Mouse (Mus musculus) limb, embryonic 12.5 days (tissue): ENCODE measurements around the gene Rab34. TPM values are rescaled to one million over a fixed set of nuclear protein-coding genes. Genes with fewer than 3 reads are reported as not detected.

Source experiments
- ATAC-seq: fragments of 200-750 bp; cut with Nextera tagmentation; 2 replicates; pipeline ENCODE4 v1.8.0; 2017; ENCODE audit warnings: low read depth, moderate TSS enrichment; ENCODE audit not compliant: insufficient number of reproducible peaks, insufficient read depth, low FRiP score, low TSS enrichment
- H3K27ac ChIP-seq: fragments of 300-500 bp; sonication (generic); 2 replicates; pipeline ENCODE4 v1.5.1; 2016; ENCODE audit warnings: mild to moderate bottlenecking, moderate library complexity
- H3K27me3 ChIP-seq: fragments of 300-500 bp; sonication (generic); 2 replicates; pipeline ENCODE4 v1.6.1; 2016; ENCODE audit warnings: mild to moderate bottlenecking, moderate library complexity
- H3K36me3 ChIP-seq: fragments of 300-500 bp; sonication (generic); 2 replicates; pipeline ENCODE4 v1.6.1; 2016; ENCODE audit warnings: mild to moderate bottlenecking, moderate library complexity
- H3K4me1 ChIP-seq: fragments of 300-500 bp; sonication (generic); replicated peaks from 2 replicates; pipeline ENCODE4 v1.6.1; 2016
- H3K4me2 ChIP-seq: fragments of 300-500 bp; sonication (generic); 2 replicates; pipeline ENCODE4 v1.6.1; 2016; ENCODE audit warnings: mild to moderate bottlenecking, moderate library complexity
- H3K4me3 ChIP-seq: fragments of 300-500 bp; sonication (generic); replicated peaks from 2 replicates; pipeline ENCODE4 v1.5.1; 2016; ENCODE audit warnings: mild to moderate bottlenecking
- H3K9ac ChIP-seq: fragments of 300-500 bp; sonication (generic); replicated peaks from 2 replicates; pipeline ENCODE4 v1.6.1; 2016; ENCODE audit warnings: mild to moderate bottlenecking, moderate library complexity
- H3K9me3 ChIP-seq: fragments of 300-500 bp; sonication (generic); 2 replicates; pipeline ENCODE4 v1.6.1; 2016; ENCODE audit warnings: mild to moderate bottlenecking, moderate library complexity
- WGBS: fragments of 180-500 bp; shearing (Covaris S2); methylation state at CpG from one replicate; pipeline ENCODE4 v1.1.7; 2016; 5-methylcytosine and 5-hydroxymethylcytosine counted together
- polyA plus RNA-seq: library from polyadenylated mRNA; unstranded; fragments of >200 nt; fragmentation: Nextera tagmentation; extraction: Ambion mirVana; gene quantifications from 2 replicates; pipeline ENCODE4 v1.2.1, GENCODE M21; 2016

Gene Rab34
- polyA plus RNA-seq, 1 experiment from 2014 or later: 157 TPM

DNA sequence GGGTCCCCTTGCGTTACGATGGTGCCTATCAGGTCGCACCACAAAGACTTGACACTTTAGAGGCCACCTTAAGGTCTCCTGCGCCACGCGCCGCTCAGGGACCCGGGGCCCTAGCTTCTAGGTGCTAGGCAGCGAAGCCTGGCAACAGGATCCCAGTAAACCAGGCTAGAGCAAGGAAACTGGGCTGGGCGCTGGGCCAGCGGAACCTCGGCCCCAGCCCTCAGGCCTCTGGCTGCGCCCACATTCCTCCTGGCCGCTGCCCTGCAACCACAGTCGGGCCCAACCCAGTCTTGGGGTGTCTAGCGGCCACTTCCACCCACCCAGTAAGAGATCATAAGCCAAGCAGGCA, 22.5 kb upstream of the Rab34 start:
- ATAC-seq: 0 out of 2 replicates have a peak, but pooled peaks have one; percentile 0
- Histone ChIP-seq H3K9me3 (no peaks in the 10 kb centered on the region), H3K36me3 (peaks cover 32% of the 10 kb centered on the region), H3K27me3 (no peaks in the 10 kb centered on the region), H3K9ac (peak overlapping the region; percentile 99), H3K4me1 (peaks cover 41% of the 10 kb centered on the region), H3K27ac (peak overlapping the region; percentile 91), H3K4me2 (peak overlapping the region; percentile 90), H3K4me3 (peak overlapping the region; percentile 100)
- WGBS: 3% methylated on average over 16 of the region's 16 CpGs

DNA sequence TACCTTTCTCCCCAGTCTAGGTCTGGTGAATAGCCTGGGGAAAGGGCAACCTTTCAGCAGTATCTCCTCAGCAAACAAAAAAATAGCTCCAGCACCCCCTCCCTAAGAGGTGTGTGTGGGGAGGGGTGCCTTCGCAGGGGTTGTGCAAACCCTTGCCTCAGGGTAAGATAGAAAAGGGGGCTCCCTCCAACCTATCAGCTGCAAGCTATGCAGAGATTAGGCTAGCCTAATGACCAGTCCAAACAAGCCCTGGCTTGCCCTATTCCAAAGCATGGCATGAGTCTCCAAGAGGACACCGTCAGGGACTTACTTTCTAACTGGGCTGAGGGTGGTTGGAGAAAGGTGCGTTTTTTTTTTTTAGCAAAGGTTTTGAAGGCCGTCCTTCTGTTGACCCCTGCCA, 22.1 kb upstream of the Rab34 start:
- peak overlapping the region; percentile 91 for H3K27ac ChIP-seq
- peak overlapping the region; percentile 90 for H3K4me2 ChIP-seq
- ATAC-seq: no peak
- H3K9ac ChIP-seq: peak overlapping the region; percentile 99; the same call in 1 of the 2 replicates
- H3K27me3 ChIP-seq: no peaks in the 10 kb centered on the region
- peak overlapping the region; percentile 100 for H3K4me3 ChIP-seq
- 42% methylated on average over 4 of the region's 4 CpGs for WGBS
- peaks cover 40% of the 10 kb centered on the region for H3K4me1 ChIP-seq
- peaks cover 32% of the 10 kb centered on the region for H3K36me3 ChIP-seq
- H3K9me3 ChIP-seq: no peaks in the 10 kb centered on the region

DNA sequence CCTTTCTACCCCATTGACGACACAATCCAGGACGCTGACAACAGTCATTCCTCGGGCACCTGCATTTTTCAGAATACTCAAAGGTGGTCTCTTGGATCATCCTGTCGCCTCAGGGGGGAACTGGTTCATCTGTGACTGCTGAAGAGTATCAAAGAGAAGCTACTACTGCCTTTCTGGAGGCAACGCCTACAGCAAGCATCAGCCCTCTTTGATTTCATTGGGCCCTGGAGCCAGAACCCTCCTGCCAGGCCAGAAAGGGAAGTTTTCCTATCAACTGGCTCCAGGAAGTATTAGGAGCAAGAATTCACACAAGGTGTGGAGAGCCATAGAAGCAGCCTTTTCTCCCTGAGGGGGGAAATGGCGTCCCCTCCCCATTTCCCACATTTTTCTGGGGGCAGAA, 21.6 kb upstream of the Rab34 start:
- Histone ChIP-seq H3K27me3 (no peaks in the 10 kb centered on the region), H3K9ac (no peak overlapping the region), H3K4me2 (no peak overlapping the region), H3K27ac (no peak overlapping the region), H3K4me1 (peaks cover 37% of the 10 kb centered on the region), H3K36me3 (peaks cover 28% of the 10 kb centered on the region), H3K4me3 (no peak overlapping the region), H3K9me3 (no peaks in the 10 kb centered on the region)
- ATAC-seq: no peak
- 66% methylated on average over 6 of the region's 6 CpGs for WGBS

DNA sequence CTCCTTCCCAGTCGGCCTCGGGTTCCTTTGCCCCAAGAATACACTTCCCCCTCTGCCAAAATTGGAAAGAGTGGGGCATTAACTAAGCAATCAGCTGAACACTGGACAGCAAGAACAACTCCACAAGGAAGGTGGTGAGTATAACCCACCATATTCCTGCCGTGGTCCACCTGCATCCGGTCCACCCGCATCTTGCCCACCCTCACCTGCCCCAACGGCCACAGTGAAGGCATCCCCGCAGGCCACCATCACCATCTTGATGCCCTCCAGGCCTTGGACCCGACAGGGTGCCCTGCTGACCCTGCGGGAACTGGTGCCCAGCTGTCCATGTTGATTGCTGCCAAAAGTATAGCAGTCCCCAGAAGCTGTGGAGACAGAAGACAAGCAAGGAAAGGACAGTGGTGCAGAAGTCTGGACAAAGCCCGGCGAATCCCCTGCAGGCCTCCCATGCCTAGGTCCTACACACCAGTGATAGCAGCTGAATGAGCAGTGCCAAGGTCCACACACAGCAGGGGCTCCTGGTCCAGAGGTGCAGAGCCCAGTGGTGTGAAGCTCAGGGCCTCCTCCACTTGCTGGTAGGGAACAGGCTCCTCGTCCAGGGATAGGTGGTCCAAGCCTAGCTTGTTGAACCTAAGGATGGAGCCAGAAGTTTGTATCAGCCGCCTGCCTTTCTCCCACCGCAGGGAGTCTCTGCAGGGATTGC, 20.8 kb upstream of the Rab34 start:
- Histone ChIP-seq H3K4me3 (no peak overlapping the region), H3K9me3 (no peaks in the 10 kb centered on the region), H3K27ac (no peak overlapping the region), H3K36me3 (peaks cover 26% of the 10 kb centered on the region), H3K4me1 (peaks cover 31% of the 10 kb centered on the region), H3K4me2 (no peak overlapping the region), H3K9ac (no peak overlapping the region), H3K27me3 (no peaks in the 10 kb centered on the region)
- 91% methylated on average over 14 of the region's 14 CpGs for WGBS
- no peak for ATAC-seq

DNA sequence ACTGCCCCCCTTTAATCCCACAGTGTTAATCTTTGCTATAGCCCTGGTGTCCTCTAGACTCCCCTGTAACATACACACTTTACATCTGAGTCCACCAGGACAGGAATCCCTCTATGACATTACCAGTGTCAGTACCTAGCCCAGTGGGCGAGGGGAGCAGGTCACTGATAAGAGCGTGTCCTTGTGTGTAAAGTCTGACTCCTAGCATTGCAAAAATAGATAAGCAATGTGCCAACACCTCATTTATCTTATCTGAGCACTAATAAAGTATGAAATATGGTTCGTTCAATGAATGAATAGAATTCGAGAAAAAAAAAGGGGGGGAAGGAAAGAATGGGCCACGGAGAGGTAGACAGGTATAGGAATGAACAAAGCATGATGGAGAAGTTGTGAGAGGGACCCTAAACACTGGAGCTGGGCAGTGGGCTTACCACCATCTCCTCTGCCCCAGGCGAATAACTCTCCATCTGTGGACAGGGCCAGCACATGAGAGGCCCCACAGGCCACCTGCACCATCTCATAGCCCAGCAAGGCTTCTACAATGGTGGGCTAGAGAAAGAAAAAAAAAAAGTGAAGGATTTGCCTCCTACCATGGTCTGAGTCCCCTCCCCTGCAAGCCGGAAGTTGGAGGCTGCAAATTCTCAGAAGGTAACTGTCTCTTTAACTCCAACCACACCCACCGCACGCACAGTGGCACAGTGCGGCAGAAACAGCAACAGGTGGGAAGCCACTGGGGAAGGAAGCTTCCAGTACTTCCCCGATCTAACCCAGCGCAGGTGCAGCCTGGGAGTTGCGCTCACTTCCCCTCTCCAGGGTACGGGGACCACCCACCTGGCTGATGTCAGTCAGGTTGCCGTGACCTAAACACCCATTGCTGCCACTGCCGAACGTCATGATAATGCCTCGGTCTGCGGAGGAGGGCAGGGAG, 19.4 kb upstream of the Rab34 start:
- H3K9me3 ChIP-seq: no peaks in the 10 kb centered on the region
- ATAC-seq: no peak
- no peak overlapping the region for H3K27ac ChIP-seq
- WGBS: 65% methylated on average over 19 of the region's 19 CpGs
- no peak overlapping the region for H3K4me3 ChIP-seq
- H3K4me2 ChIP-seq: no peak overlapping the region
- no peaks in the 10 kb centered on the region for H3K27me3 ChIP-seq
- no peak overlapping the region for H3K9ac ChIP-seq
- H3K36me3 ChIP-seq: peaks cover 20% of the 10 kb centered on the region
- H3K4me1 ChIP-seq: peaks cover 17% of the 10 kb centered on the region

DNA sequence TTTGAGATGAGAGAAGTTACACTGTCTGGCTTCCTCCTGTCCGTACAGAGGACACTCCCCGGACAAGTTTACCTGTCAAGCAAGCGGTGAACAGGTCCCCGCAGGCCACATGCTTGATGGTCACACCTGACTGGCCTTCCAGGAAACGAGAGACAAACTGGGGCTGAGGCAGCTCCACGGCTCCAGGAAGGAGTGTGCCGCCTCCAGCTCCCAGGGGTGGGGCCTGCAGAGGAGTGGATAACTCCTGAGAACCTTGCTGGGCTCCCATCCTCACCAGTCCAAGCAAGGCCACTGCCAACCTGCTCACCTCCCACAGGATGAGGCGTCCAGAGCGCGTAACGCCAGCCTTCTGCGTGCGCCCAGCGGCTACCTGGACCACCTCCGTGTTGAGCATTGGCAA, 17.9 kb upstream of the Rab34 start:
- no peaks in the 10 kb centered on the region for H3K27me3 ChIP-seq
- H3K36me3 ChIP-seq: peaks cover 20% of the 10 kb centered on the region
- H3K27ac ChIP-seq: 0 out of 2 replicates have a peak overlapping the region, but pooled peaks have one; percentile 12
- no peaks in the 10 kb centered on the region for H3K9me3 ChIP-seq
- no peak overlapping the region for H3K4me2 ChIP-seq
- 90% methylated on average over 15 of the region's 15 CpGs for WGBS
- peaks cover 16% of the 10 kb centered on the region for H3K4me1 ChIP-seq
- H3K4me3 ChIP-seq: no peak overlapping the region
- no peak overlapping the region for H3K9ac ChIP-seq
- ATAC-seq: no peak

DNA sequence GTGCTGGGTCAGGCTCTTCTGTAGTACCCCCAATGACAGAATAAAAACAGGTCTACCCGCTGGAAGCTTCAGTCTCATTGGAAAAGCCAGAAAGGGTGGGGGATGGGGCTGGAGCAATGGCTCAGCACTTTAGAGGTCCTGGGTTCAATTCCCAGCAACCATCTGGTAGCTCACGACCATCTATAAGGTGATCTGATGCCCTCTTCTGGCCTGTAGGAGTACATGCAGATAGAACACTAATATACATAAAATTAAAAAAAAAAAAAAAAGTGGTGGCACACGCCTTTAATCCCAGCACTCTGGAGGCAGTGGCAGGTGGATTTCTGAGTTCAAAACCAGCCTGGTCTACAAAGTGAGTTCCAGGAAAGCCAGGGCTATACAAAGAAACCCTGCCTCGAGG, 16.9 kb upstream of the Rab34 start:
- Histone ChIP-seq H3K4me1 (peaks cover 9% of the 10 kb centered on the region), H3K27me3 (no peaks in the 10 kb centered on the region), H3K9me3 (no peaks in the 10 kb centered on the region), H3K36me3 (peaks cover 20% of the 10 kb centered on the region), H3K4me3 (no peak overlapping the region), H3K27ac (no peak overlapping the region), H3K9ac (no peak overlapping the region), H3K4me2 (no peak overlapping the region)
- ATAC-seq: no peak
- 80% methylated on average over 4 of the region's 4 CpGs for WGBS

DNA sequence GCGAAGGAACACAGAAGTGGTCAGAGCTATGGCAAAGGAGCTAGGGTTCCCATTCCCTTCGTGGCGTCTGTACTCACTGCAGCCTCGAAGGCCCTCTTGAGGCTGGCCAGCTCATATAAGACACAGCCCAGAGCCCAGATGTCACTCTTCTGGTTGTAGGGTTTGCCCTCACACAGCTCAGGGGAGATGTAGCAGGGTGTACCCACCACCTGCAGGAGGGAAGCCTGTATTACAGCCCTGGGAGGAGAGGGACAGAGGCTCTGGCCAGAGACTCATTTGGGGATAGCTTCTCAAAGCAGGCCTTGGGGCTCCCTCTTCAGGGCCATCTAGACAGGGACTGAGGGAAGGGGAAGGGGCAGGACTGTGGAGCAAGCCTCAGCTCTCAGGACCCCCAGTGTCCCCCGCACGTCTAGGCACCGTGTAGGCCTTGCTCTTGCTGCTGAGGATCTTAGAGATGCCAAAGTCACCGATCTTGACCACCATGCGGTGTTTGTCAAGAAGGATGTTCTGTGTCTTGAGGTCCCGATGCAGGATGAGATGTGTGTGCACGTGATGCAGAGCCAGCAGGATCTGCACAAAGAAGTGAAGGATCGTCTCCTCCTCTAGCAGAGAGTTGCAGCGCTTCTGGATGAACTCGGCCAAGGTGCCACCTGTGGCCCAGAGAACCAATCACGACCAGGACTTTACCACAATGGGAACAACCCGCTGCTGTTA, 16.0 kb upstream of the Rab34 start:
- Histone ChIP-seq H3K27ac (no peak overlapping the region), H3K9ac (no peak overlapping the region), H3K4me1 (peaks cover 6% of the 10 kb centered on the region; the same call in 1 of the 2 replicates), H3K4me2 (no peak overlapping the region), H3K36me3 (peaks cover 20% of the 10 kb centered on the region), H3K9me3 (no peaks in the 10 kb centered on the region), H3K27me3 (no peaks in the 10 kb centered on the region), H3K4me3 (no peak overlapping the region)
- ATAC-seq: no peak
- 81% methylated on average over 16 of the region's 16 CpGs for WGBS

DNA sequence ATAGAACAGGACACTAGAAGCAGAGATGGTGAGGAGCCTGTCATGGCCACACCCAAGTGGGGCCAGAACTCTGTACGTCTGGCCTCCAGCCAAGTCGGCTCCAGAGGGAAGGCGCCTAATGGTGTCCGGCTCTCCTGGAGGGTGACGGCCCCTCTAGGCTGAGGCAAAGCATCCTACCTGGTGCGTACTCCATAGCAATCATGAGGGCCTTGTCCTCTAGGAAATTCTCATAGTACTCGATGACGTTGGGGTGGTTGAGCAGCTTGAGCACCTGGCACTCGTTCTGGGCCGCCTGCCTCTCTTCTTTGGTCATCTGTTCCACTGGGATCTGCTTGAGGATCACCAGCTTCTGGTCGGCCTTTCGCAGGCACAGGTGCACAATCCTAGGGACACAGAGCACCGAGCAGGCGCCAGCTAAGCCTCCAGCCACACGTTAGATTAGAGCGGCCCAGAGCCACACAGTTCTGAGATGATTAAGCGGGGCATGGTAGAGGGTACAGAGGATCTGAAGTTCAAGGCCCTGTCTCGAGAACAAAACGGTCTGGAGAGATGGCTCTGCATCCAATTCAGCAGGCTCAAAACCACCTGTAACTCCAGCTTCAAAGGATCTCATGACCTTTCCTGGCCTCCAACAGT, 15.4 kb upstream of the Rab34 start:
- no peak overlapping the region for H3K27ac ChIP-seq
- H3K9ac ChIP-seq: no peak overlapping the region
- H3K9me3 ChIP-seq: no peaks in the 10 kb centered on the region
- peaks cover 11% of the 10 kb centered on the region; the same call in 1 of the 2 replicates for H3K4me1 ChIP-seq
- WGBS: 81% methylated on average over 19 of the region's 19 CpGs
- ATAC-seq: no peak
- peaks cover 20% of the 10 kb centered on the region for H3K36me3 ChIP-seq
- no peak overlapping the region for H3K4me2 ChIP-seq
- H3K4me3 ChIP-seq: no peak overlapping the region
- no peaks in the 10 kb centered on the region for H3K27me3 ChIP-seq

DNA sequence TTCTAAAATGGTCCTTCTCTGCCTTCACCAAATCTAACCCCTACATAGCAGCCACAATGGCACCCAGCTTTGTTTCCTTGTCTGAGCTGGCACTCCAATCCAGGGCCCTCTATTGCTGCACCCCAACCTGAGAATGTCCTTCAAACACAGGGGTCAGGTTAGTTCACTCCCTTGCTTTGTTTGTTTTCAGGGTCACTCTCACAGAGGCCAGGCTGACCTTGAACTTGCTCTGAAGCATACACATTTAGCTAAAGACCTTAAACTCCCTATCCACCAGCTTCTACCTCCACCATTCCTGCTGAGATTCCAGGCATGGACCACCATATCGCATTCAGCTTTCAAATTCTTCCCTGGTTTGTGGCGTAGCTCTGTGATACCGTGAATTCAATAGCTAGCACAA, 13.7 kb upstream of the Rab34 start:
- 91% methylated on average over 3 of the region's 3 CpGs for WGBS
- Histone ChIP-seq H3K36me3 (peaks cover 22% of the 10 kb centered on the region), H3K9me3 (no peaks in the 10 kb centered on the region), H3K9ac (no peak overlapping the region), H3K27ac (no peak overlapping the region), H3K4me2 (no peak overlapping the region), H3K4me3 (no peak overlapping the region), H3K4me1 (peaks cover 17% of the 10 kb centered on the region), H3K27me3 (no peaks in the 10 kb centered on the region)
- ATAC-seq: no peak
